16 mouse cellular contexts compared by ENCODE assay signal in the genomic region with DNA sequence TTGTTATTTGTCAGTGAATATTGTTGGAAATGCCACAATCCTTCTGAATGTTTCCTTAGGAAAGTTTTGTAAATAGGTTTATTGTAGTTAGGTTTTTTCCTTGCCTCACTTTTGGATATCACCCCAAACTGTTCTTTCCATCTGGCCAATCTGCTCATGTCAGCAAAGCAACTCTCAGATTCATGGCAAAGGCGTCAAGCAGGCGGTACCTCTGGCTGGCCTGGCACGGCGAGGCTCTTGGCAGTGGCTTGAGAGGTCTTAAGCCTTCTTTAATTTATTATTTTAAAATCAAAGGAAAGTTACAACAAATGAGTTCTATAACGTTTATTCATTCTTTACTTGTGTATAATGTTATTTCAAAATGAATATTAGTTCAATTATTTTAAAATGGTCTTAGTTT.
DNase-seq lines count a peak whose midpoint lies in the region.
"Had no signal": no experiment of that assay in that cellular context is flagged by ENCODE, and none has a peak within 500 bp of the region (broad histone marks: within the 10 kb centered on the region; RNA-seq: fewer than 3 reads in every experiment).

No protein-coding gene starts in this region.

- peak; percentile 22 for DNase-seq in cerebellum, adult 11-12 months
- no peak for DNase-seq in cerebellum, adult 8-10 months
- DNase-seq in brain, adult 2 months (ENCODE audit: low read depth, low spot score), result peak; percentile 81
- DNase-seq in cerebellum, adult 18-20 months, result peak; percentile 7 to 16
- DNase-seq in cerebellum, postnatal 14 days, result peak; percentile 65 to 74
- no peak for DNase-seq in right cerebral cortex, postnatal 36 days (ENCODE audit: low spot score in 2 of 2)
- no peak for DNase-seq in gastrocnemius, postnatal 4 days (ENCODE audit: low spot score in 2 of 2)
- DNase-seq: gastrocnemius, postnatal 10 days; heart, postnatal 14 days; kidney, adult 8-10 months; kidney, postnatal 4 days; lung, embryonic 14.5 days; lung, postnatal 14 days; right cerebral cortex, postnatal 4 days; thymus, adult 18-20 months; thymus, postnatal 25 days had no signal

Comparison
In these comparisons a context has a peak if more than half of its experiments do, and no peak if none do; other contexts are left out.
1. DNase-seq: peak in cerebellum, adult 11-12 months (single experiment), brain, adult 2 months (single experiment), cerebellum, adult 18-20 months (2 of 2) and cerebellum, postnatal 14 days (2 of 2); none in cerebellum, adult 8-10 months (single experiment), right cerebral cortex, postnatal 36 days (0 of 2) and gastrocnemius, postnatal 4 days (0 of 2).